Mouse (Mus musculus) lung, adult 18-20 months (tissue): ENCODE data around the gene Mmp17.

Experiments
- DNase-seq, 2 experiments: peaks; one replicate each; pipeline ENCODE4 v3.0.0; 2022; ENCODE audit warnings: mixed read lengths in 2 of 2

The Mmp17 gene

DNA sequence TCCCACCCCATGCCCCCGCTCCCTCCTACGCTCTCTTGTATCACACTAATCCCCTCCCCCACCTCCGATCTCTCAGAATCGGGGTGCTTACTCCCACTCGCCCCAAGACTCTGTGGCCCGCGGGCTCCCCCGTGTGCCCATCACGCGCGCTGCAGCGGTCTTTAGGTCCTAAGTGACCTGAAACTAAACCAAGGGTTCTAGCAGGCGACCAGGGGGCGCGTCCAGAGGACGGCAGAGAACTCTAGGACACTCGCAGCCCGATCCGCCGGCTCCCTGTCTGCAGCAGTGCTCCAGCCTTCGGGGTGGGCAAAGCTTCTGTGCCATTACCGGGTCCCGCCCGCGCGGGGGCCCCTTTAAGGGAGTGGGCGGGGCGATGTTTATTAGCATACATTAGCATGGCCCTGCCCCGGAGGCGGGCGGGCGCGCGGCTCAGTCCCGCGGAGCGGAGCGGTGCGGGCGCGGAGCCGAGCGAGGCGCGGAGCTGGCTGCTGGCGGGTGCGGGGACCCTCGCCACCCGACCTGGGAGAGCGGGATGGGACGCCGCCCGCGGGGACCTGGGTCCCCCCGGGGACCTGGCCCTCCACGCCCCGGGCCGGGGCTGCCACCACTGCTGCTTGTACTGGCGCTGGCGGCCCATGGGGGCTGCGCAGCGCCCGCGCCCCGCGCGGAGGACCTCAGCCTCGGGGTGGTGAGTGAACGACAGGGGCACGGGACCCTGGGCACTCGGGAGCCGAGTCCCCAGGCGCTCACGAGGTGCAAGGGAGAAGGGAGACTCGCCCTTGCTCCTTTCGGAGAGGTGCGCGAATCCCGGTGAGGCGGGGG, at the start of gene Mmp17:
Gene Mmp17, plus strand, starts transcription at position 409 of the 822 bp plus-strand sequence.
- peak; percentile 84 to 86 for DNase-seq

DNA sequence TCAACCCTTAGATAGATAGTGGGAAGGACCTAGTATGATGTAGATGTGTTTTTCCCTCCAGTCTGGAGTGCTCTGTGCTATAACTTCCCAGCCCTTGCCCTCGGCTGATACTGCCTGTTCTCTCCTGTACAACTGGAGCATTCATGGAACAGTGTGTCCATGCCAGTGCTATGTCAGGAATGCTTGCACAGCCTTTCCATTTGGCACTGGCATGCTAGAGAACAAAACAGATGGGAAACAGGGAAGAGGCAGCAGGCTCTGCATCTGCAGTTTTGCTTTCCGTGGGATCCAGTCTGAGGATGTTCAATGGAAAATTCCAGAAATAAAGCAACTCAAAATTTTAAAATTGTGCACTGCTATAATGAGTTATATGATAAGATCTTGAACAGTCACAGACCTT, 49.5 kb upstream of the Mmp17 start:
- DNase-seq, result peak; percentile 57 to 60

DNA sequence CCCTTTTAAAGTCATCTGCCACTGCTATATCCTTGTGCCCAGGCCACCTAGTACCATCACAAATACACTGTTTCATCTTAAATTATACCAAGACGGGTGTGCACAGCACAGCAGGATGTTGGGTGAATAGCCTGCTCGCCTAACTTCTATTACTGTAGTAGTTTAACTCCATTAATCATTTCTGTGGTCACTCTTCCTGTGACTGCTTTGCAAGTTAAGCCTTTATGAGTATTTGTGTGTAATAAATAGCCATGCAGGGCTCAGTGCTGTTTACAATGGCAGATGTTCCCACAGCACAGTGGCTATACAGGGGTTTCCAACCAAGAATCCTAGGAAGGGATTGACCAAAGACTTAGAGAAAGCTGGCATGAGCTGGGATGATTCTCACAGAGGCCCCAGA, 48.9 kb upstream of the Mmp17 start:
- DNase-seq, result no peak

DNA sequence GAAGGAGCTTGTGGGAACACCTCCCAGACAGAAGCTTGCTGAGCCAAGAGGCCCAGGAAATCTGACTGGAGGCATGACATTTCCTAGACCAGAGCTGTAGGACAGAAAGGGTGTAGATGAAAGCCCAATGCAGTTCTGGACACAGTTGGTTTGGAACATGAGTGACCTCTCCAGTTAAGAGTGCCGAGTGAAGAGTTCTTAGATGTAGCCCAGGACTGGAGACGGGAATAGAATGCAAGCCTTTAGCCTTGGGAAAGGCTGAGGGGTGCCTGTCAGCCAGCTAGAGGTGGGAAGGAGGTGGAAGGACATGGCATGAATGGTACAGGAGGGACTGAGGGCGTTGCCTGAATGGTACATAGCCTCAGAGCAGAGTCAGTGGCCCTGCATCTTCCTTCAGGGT, 48.5 kb upstream of the Mmp17 start:
- DNase-seq, result peak in 1 of 2 experiments; percentile 8

DNA sequence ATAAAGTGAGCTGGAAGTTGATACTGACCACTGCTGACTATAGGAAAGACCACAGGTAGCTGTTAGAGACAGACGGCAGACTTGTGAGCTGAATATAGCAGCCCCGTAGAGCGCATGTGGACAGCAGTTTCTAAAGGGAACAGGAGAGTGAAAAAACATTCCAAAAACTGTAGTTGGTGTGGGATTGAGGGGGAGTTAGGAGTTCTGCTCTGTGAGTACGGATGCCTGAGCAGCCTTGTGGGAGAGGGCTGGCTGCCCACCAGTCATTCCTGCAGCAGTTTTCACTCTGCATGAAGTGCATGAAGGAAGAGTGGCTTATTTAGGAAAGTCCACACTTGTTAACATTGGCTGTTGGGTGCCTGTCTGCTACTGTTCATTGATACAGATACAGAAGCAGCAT, 45.1 kb upstream of the Mmp17 start:
- DNase-seq, result no peak

DNA sequence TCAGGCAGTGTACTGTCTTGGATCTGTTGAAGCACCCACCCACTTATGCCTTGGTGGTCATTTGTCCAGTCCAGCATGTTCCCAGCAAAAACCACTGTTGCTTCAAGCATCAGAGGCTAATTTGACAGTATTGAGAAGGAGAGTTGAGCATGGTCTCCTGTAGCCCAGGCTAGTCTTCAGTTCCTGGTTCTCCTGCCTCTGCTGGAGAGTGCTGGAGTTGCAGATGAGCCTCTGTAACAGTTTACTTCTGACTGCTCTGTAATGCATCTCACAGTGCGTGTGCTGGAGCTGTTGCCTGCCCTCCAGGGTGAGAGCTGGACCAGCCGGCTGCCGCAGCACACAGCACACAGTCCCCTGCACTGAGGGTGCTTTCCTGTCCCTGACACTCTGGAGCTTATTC, 41.7 kb upstream of the Mmp17 start:
- no peak for DNase-seq

DNA sequence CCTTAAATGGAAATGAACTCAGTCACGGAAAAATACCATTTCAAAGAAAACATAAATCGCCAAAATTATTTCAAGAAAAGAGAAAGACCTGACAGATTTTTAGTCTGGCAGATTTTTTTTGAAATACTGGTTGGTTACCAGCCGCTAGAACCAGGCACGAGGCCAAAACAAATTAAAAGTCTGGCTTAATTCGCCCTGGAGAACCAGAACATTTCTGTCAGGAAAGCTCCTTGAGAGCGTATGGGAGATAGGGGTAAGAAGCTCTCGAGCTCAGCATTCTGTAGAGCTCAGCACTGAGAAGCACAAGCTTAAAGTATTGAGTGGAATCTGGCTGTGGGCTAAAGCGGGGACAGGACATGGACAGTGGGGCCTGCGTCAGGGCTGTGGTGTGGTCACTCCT, 38.2 kb upstream of the Mmp17 start:
- no peak for DNase-seq

DNA sequence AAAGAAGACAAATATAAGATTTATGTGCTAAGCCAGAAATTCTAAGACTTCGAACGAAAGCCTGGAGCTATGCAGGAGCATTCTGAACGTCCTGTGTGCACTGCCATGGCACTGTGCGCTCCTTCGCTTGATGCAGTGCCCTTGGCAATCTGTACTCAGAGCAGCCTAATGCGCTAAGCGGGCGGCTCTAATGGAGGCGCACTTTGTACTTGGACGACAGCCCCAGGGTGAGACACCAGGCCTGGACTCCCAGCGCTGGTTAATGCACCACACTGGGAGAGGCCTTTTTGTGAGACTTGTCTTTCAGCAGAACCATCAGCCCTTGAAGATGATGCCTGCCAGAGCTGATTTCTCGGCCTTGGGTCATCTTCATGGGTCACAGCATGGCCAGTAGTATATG, 34.3 kb upstream of the Mmp17 start:
- DNase-seq, result no peak

DNA sequence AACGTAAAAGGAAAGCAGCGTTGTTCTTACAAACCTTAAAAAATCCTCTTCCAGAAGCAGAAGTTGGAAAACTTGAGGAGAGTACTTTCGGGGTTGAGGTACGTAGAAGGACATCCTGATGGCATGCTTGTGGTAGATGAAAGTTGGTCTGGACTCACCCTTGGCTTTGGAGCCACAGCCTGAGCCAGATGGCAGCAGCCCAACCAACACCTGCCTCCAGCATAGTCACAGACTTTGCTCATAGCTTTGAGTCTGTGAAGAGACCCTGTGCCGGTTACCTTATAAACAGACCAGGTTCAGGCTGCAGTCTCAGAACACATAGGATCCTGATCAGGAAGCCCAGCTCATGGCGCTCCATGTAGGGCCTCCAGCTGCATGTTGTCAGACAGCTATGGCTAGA, 33.2 kb upstream of the Mmp17 start:
- DNase-seq, result no peak

DNA sequence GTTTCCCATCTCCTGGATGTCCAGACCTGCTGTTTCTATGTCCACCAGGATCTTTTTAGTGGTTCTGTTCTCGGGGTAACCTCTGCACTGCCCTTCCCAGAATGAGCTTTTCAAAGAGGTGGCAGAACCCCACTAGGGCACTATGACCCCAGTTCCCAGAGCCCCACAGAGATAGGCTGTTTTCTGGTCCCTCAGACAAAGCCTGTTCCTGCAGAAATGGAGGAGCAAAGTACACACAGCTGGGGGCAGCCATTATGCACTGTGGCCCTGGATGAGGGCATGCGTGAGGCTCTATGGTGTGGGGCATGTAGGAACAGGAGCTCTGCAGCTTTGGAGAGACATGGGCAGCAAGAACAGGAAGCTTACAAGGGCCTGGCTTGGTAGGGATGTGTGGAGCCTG, 32.0 kb upstream of the Mmp17 start:
- no peak for DNase-seq

DNA sequence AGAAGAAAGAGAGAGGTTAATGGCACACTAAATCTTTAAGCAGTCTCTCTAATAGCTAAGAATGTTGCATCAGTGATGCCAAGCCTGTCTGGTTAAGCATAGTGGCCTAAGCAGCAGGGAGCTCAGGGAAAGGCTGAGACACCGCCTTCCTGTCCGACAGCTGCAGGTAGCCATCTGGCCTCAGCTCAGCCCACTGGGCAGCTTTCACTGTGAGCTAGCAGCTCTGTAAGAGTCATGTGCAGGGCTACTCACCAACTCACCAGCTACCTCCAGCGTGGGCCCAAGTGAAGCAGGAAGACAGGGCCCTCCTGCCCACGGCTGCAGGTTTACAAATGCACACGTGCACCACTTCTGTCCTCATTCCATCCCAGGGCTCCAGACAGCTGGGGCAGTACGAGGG, 30.3 kb upstream of the Mmp17 start:
- no peak for DNase-seq

DNA sequence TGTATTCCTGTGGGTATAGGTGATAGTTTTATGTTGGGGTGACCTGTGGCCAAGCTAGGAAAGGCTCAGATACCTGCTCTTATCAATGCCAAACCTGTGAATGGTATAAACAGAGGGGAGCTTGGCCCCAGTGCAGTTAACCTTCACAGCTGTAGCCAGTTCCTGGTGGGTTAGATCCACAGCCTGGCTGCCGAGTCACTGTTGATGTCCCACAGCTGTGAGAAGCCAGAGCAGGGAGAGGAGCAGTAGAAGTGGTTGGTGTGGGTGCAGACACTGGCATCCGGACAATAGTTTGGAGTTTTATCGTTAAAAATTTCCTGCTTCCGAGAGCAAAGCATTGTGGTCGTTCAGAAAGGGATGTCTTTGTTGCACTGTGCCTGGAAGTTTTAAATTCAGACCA, 25.4 kb upstream of the Mmp17 start:
- DNase-seq, result no peak

DNA sequence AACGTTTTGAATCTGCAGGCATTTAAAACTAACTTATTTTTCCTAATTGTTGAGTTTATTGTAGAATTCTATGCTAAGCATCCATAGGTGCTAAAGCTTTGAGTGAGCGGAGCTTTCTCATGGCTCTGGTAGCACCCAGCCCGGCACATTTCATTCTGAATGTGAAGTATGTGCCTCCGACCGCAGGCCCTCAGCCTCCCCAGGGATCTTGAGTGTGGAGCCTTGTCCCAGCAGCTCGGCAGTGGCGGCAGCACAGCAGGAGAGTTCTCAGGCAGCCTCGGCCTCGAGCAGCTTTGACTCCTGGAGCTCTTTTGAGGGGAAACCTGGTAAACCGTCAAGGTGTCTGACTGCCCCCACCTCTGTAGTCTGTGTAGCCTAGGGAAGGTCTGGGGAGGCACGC, 24.7 kb upstream of the Mmp17 start:
- no peak for DNase-seq

DNA sequence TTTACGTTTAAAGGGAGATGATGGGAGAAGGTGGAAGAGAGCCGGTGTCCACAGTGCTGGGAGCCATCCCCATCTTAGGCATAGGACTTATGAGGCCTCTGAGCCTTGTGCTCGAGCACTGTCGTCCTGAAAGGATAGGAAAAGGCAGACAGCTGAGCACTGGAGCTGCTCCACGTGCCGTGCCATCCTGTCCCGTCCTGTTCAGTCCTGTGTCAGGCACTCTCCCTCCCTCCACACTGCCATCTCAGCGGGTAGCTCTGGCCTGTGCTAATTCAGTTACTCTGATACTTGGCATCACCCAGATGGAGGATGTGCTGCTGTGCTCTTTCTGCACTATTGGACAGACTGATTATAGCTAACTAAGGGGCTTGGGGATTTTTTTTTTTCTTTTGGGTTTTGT, 21.6 kb upstream of the Mmp17 start:
- no peak for DNase-seq

DNA sequence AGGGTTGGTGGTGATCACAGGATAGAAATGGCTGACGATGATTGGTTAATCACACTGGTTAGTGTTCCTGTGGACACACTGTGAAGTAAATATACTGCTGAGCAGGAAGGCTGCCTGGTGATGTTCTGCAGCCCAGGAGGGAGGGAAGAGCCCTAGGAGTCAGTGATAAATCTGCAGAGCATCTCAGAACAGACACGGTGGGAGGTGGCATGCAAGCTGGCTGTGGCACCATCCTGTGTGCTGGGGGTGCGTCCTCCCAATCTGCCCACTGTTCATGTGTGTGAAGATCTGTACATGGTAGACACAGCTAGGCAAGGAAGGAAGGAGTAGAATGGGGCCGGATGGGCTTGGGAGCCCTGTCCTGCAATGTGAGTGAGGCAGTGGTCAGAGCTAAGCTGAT, 15.4 kb upstream of the Mmp17 start:
- DNase-seq, result no peak

DNA sequence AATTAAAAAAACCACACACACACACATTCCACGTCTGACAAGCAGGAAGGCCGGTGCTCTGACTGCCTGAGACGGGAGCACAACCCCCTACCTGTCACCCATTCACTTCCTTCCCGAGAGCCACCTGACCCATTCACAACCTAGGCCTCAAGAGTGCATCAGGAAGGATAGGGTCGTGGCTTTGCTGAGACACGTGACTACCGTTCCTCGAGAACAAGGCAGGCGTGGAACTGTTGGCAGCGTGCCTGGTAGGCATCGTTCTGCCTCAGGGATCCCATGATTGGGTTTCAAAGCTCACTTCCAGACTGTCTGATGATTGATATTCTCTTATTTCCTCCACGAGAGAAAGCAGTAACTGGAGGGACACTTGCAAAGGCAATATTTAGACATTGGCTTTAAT, 5.8 kb upstream of the Mmp17 start:
- no peak for DNase-seq

DNA sequence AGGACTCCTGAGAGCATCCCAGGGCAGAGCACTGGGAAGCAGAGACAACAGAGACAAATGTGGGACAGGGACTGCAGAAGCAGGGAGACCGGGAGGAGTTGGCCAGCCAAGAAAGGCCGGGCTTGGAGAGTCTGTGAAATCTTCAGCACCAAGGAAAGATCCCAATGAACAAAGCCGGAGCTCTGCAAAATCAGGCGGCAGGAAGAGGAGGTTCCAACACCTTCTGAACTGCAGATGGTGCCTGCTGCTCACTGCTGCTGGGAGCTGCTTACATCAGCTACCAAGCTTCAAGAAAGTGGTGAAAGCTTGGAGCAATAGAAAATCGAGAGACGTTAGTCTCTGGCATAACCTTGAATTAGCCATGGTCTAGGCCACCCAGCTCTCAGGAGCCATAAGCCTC, 3.9 kb upstream of the Mmp17 start:
- DNase-seq, result no peak

DNA sequence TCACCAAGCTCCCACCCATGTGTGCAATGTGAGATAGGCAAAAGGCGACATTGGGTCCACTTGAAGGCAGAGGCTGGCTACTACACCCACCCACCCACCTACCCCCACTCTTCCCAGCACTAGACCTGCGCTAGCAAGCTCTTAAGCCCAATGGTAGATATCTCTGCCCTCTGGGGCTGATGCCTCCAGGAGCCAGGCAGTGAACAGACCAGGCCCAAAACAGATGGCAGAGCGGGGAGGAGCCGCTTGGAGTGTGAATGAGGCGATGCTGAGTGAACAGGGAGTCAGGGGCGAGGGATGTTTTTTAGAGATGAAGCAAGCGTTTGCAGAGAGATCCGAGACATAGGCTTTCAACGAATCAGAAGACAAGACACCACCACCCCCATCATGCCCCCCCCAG, 3.4 kb upstream of the Mmp17 start:
- DNase-seq, result no peak

DNA sequence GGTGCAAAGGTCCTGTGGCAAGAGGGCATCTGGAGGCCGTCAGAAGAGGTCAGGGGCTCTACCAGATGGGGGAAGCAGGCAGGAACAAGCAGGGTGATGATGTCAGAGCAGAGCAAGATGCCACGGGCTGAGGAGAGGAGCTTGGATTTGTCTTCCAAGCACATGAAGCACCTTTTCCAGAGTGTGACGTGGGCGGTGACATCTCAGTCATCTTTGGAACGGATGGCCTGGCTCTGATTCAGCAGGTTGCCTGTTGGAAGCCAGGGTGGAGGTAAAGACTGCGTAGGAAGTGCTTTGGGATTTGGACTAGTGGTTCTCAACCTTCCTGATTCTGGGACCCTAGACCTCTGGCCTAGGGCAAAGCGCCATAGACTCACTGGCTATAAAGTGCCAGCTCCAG, 3.0 kb upstream of the Mmp17 start:
- DNase-seq, result no peak

DNA sequence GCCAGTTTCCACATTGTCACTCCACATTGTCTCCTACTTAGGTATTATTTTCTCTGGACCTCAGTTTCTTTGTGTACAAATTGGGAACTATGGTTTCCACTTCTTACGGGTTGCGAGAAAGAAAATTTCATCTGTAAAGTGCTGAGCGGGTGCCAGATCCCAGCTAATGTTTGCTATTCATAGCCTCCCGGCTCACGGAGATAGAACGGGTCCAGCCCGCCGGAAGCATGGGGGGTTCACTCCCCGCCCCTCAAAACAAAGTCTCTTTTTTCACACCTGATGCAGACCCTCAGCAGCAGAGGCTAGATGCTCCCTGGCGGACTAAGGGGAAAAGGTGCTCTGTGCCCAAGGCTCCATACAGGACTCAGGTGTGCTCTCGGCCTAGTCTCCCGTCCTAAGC, 638 bp upstream of the Mmp17 start:
- DNase-seq, result no peak

DNA sequence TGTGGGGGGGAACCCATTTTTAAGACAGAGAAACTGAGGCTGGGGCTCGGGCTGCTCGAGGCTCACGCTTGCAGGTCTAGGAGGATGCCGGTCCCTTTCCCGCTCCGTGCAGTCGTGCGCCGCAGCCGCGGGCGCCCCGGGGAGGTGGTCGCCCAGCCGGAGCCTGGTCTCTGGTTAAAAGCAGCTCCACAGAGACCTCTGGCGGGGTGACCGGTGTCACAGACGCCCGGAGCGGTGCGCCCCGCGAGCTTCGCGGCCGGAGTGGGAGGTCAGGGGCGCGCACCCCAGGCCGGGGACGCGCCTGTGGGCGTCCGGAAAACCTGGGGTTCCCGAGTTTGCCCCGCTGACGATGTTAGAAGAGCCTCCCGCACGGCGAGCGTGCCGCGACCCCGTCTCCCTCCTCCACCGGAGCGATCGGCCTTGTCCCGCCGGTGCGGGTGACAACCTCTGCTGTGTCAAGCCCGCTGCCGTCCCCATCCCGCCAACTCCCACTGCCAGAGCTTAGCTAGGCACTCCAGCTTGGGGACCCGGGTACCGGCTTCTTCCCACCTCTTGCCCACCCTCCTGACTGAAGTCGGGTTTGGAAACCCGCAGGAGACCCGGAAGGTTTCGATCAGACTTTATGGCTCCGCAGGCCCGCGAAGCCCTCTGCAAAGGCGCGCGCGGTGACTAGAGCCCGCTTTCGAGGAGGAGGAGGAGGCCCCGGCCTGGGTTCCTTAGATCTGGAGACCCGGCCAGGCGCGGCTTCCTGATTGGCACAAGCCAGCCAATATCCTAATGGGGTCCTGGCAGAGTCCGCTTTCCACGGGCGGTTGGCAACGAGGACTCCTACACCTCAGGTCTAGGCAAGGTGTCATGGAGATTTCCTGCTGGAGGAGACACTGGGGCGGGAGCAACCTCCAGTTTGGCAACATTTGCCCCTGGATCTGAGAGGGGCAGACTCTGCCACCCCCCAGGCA, 893 bp downstream of the Mmp17 start:
- peak; percentile 14 to 15 for DNase-seq

DNA sequence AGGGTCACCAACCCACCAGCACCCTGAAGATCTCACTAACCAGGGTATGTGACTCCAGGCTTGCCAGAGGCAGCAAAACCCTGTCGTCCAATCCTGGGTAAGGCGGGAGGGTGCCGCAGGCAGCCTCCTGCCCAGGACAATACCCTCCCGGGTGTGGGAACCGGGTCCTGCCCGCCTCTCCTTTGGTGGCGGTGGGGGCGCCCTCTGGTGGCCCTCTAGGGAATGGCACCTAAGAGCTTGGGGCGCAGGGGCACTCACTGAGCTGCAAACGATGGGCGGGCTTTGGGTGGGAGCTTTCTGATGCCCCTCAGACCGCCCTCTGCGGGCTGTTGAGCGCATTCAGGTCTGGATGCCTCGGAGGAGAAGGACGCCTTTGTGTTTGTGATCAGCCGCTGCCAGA, 2.0 kb downstream of the Mmp17 start:
- peak; percentile 71 to 78 for DNase-seq

DNA sequence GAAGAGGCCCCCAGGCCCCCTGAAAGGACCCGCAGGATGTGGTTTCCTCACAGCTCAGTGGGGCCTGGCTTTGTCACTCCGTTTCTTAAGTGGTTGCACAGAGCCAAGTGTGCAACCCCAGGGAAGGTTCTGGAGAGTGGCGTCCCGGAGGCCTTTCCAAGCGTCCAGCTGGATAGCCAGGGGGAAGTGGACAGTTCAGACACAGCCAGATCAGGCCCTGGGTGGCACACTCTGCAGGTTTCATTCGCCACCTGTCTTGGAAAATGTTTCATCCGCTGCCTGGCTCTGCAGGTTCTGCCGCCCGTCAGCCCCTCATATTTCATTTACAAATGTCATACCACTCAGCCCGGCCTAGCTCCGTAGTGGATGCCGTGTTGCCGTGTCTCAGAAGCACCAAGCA, 2.5 kb downstream of the Mmp17 start:
- DNase-seq, result no peak

DNA sequence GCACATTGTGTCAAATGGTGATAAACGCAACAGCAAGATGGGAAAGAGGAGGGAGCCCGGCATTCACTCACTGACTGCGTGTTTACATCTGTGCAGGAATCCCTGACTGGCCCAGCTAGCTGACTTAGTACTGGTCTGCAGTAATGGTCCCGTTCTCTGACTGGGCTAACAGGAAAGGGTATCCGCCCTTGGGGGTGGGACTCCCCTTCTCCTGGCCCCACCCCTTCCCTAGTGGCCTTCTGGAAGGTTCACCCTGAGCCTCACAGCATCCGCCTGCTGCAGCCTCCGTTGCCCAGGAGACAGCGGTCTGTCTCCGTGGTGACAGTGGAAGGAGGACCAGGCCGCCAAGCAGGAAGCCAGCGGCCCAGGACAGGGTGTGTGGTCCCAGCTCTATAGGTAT, 6.9 kb downstream of the Mmp17 start:
- no peak for DNase-seq
